ENCODE assay signal across 8 mouse cellular contexts in genomic region chr2:170055413-170055812, GRCm38 (mm10).
A peak's percentile ranks its signal among the peaks of the same experiment; 100 is the strongest.
DNase-seq lines count a peak whose midpoint lies in the region; ATAC-seq and TF ChIP-seq lines count a peak whose summit lies in the region.

No protein-coding gene starts in this region.

- no peaks in the 10 kb centered on the region for H3K27me3 ChIP-seq in heart, embryonic 14.5 days (ENCODE audit: control insufficient read depth, insufficient read depth, low read length)
- H3K27me3 ChIP-seq in liver, embryonic 11.5 days (replicated peaks; ENCODE audit: control insufficient read depth, insufficient read depth, low read length): no peaks in the 10 kb centered on the region

- no peak overlapping the region for H3K4me3 ChIP-seq in heart, embryonic 14.5 days (ENCODE audit: control insufficient read depth in 1 of 2, insufficient read depth in 1 of 2, low read depth in 1 of 2, low read length in 2 of 2)
- H3K4me3 ChIP-seq in liver, embryonic 11.5 days (ENCODE audit: low read depth, low read length): no peak overlapping the region
- H3K4me3 ChIP-seq in olfactory bulb, adult 2 months (ENCODE audit: insufficient read depth, low read depth, low read length): no peak overlapping the region

- H3K36me3 ChIP-seq in heart, embryonic 14.5 days (ENCODE audit: control insufficient read depth, insufficient read depth, low read length): no peaks in the 10 kb centered on the region
- no peaks in the 10 kb centered on the region for H3K36me3 ChIP-seq in liver, embryonic 11.5 days (ENCODE audit: control insufficient read depth, insufficient read depth, low read length)

- H3K9me3 ChIP-seq in heart, embryonic 14.5 days (ENCODE audit: control insufficient read depth, low read length): no peaks in the 10 kb centered on the region
- H3K9me3 ChIP-seq in liver, embryonic 11.5 days (ENCODE audit: control insufficient read depth, low read length): no peaks in the 10 kb centered on the region

- H3K27ac ChIP-seq in heart, embryonic 14.5 days (replicated peaks in 1 of 2; ENCODE audit: control insufficient read depth in 1 of 2, insufficient read depth in 1 of 2, low read depth in 2 of 2, low read length in 2 of 2): no peak overlapping the region
- H3K27ac ChIP-seq in liver, embryonic 11.5 days (ENCODE audit: low read depth, low read length): no peak overlapping the region
- H3K27ac ChIP-seq in olfactory bulb, adult 2 months (ENCODE audit: insufficient read depth, low read depth, low read length): no peak overlapping the region

- TF ChIP-seq POLR2A in olfactory bulb, adult 2 months (IDR thresholded peaks at IDR 0.05; ENCODE audit: insufficient read depth, low read depth, low read length): no peak

- ATAC-seq in cerebellum, adult (ENCODE audit: insufficient number of reproducible peaks, low FRiP score, low TSS enrichment): no peak
- no peak for ATAC-seq in heart, embryonic 14.5 days (ENCODE audit: insufficient number of reproducible peaks, insufficient read depth, low FRiP score, low read depth)
- 0 out of 2 replicates have a peak, but pooled peaks have one; percentile 35 for ATAC-seq in liver, embryonic 11.5 days (replicated peaks; ENCODE audit: low FRiP score)

- peak; percentile 32 to 58 for DNase-seq in cerebellum, postnatal 14 days
- DNase-seq in B cell, adult 2 months: peak; percentile 77 to 79
- DNase-seq in c-Kit-positive CD71-negative TER-119-negative erythroid progenitor cells, embryonic 14.5 days (ENCODE audit: low read depth): peak; percentile 51
- peak; percentile 61 for DNase-seq in liver, embryonic 11.5 days (ENCODE audit: low spot score)
- DNase-seq in Muller cell, postnatal 12 days (ENCODE audit: inconsistent ontology term): no peak

- no peak overlapping the region for H3K9ac ChIP-seq in heart, embryonic 14.5 days (ENCODE audit: low read length)
- no peak overlapping the region for H3K9ac ChIP-seq in liver, embryonic 11.5 days (ENCODE audit: low read depth, low read length)

- H3K4me2 ChIP-seq in heart, embryonic 14.5 days (ENCODE audit: low read length): peak overlapping the region; percentile 24; the same call in 1 of the 2 replicates
- H3K4me2 ChIP-seq in liver, embryonic 11.5 days: no peak overlapping the region

- no peaks in the 10 kb centered on the region for H3K4me1 ChIP-seq in heart, embryonic 14.5 days (ENCODE audit: control insufficient read depth in 2 of 2, insufficient read depth in 2 of 2, low read length in 2 of 2)
- H3K4me1 ChIP-seq in liver, embryonic 11.5 days (replicated peaks; ENCODE audit: control insufficient read depth, insufficient read depth, low read length): no peaks in the 10 kb centered on the region
- H3K4me1 ChIP-seq in olfactory bulb, adult 2 months (ENCODE audit: control insufficient read depth, insufficient read depth, low read length): no peaks in the 10 kb centered on the region

- TF ChIP-seq CTCF in olfactory bulb, adult 2 months (IDR thresholded peaks at IDR 0.05; ENCODE audit: insufficient read depth, low read depth, low read length): peak; percentile 36; the same call in 1 of the 2 replicates

- 29% methylated on average over 9 of the region's 9 CpGs for WGBS in heart, embryonic 14.5 days
- WGBS in liver, embryonic 11.5 days: 31% methylated on average over 9 of the region's 9 CpGs
- WGBS in olfactory bulb, adult 2 months: 45% methylated on average over 9 of the region's 9 CpGs
